Mouse (Mus musculus): ENCODE data around the gene Chd2. TPM values are rescaled to one million over a fixed set of nuclear protein-coding genes. Genes with fewer than 3 reads are reported as not detected.

Gene Chd2
- polyA plus RNA-seq, 1 experiment from 2014 or later, result 49.8 TPM

DNA sequence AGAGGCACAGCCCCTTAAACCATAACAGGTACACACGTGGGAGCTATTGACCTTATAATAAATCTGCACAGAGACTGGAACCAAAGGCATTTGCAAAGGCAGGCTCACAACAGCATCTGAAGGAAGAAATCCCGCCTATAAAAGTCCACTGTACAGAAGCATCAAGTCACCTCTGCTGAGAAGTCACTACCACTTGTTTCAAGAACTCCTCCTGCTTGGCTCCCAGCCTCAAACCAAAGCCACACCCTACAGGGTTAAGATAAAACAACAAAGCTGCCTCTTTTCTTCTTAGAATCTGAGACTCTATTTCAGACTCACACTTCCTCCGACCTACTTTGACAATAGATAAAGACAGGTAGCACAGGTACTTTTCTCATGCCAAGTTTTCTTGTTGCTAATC is 62.1 kb downstream of the Chd2 start:
- ATAC-seq (ENCODE audit: low FRiP score, low TSS enrichment) (no peak), DNase-seq (no peak)
- H3K27me3 ChIP-seq (ENCODE audit: control insufficient read depth, insufficient read depth, low read length), result no peaks in the 10 kb centered on the region
- H3K36me3 ChIP-seq (ENCODE audit: control insufficient read depth, insufficient read depth, low read length), result peaks cover 90% of the 10 kb centered on the region
- no peak overlapping the region for H3K4me3 ChIP-seq (replicated peaks; ENCODE audit: low read depth, low read length)
- WGBS, result 86% methylated on average over 3 of the region's 3 CpGs
- H3K9ac ChIP-seq (replicated peaks; ENCODE audit: low read length), result no peak overlapping the region
- H3K9me3 ChIP-seq (ENCODE audit: control insufficient read depth, low read length), result no peaks in the 10 kb centered on the region
- no peak overlapping the region for H3K27ac ChIP-seq (replicated peaks; ENCODE audit: low read depth, low read length)
- no peak overlapping the region for H3K4me2 ChIP-seq (ENCODE audit: low read length)
- H3K4me1 ChIP-seq (ENCODE audit: control insufficient read depth, insufficient read depth, low read length), result no peaks in the 10 kb centered on the region

DNA sequence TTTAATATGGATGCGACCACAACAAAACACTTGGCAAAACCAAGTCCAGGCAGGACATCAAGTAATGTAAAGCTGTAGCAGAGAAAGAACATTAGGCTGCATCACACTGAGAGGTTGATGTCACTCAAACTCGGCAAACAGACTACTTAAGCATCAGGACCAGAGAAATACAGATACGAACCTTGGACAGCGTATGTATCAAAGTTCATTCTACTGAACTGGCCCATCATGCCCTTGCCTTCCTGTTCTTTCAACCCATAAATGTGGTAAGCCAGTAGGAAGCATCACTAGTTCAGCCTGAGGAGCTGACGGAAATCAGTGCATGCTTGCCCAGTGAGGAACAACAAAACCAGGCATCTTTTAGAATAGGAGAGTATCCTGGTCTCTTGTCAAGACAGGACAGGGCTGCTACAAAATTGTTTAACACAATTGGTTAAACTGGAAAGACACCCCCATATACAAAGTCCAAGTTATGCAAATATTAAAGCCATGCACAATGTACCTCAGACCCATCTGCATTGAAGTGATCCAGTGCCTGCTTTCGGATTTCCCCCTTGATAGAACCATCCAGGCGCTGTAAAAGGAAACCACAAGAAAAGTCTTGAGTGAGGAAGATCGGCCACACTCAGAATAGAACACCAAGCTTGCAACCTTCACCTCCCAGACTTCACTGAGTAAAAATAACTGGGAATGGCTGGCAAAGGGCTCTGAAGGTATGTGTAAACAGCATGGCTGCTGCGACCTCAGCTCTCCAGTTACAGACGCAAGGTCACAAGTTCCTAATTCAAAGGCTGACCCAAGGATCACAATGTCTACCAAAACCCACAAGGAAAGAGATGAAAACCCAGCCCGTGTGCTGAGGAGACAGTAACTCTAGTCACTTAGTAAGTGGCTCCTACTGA is 63.2 kb downstream of the Chd2 start:
- Histone ChIP-seq H3K36me3 (ENCODE audit: control insufficient read depth, insufficient read depth, low read length) (peaks cover 93% of the 10 kb centered on the region), H3K4me2 (ENCODE audit: low read length) (no peak overlapping the region), H3K27me3 (ENCODE audit: control insufficient read depth, insufficient read depth, low read length) (no peaks in the 10 kb centered on the region), H3K27ac (replicated peaks; ENCODE audit: low read depth, low read length) (no peak overlapping the region), H3K4me3 (replicated peaks; ENCODE audit: low read depth, low read length) (no peak overlapping the region), H3K4me1 (ENCODE audit: control insufficient read depth, insufficient read depth, low read length) (no peaks in the 10 kb centered on the region), H3K9me3 (ENCODE audit: control insufficient read depth, low read length) (no peaks in the 10 kb centered on the region), H3K9ac (replicated peaks; ENCODE audit: low read length) (no peak overlapping the region)
- no peak for ATAC-seq (ENCODE audit: low FRiP score, low TSS enrichment)
- WGBS, result 92% methylated on average over 11 of the region's 11 CpGs
- no peak for DNase-seq

DNA sequence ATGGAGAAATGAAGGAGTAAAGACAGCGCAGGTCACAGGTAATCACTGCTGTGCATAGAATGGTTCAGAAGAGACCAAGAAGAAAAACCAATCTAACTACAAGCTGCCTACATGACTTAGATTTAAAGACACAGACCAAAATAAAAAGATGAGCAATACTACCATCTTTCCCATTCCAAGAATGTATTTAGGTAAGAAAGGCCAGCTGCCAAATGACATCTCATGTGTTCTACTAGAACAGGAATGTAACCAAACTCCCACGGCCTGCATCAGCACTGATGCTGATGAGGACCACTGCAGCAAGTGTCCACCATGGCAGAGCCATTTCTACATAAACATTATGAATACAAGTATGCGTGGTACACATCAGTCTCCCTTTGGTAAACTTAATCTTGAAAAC is 73.9 kb downstream of the Chd2 start:
- DNase-seq, result no peak
- no peak overlapping the region for H3K4me2 ChIP-seq (ENCODE audit: low read length)

DNA sequence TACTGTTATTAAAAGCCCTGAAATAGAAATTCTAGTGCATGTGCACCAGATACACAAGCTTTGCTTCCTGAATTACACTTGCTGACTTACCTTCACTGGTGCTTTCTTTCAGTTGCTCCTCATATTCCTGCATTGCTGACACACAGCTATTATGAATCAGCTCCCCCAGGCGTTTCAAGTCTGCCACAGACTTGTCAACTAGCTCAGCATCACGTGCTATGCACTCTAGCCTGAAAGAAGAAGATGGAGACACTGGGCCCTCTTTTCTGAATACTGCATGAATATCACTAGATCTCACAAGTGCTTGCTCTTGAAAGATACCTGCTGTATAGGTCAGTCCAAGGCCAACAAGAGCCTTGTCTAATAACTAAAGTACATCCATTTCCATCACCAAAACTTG is 78.1 kb downstream of the Chd2 start:
- DNase-seq (peak; percentile 7), ATAC-seq (ENCODE audit: low FRiP score, low TSS enrichment) (no peak)
- no peak overlapping the region for H3K4me3 ChIP-seq (replicated peaks; ENCODE audit: low read depth, low read length)
- WGBS, result 92% methylated on average over 2 of the region's 2 CpGs
- H3K36me3 ChIP-seq (ENCODE audit: control insufficient read depth, insufficient read depth, low read length), result peaks cover 90% of the 10 kb centered on the region
- H3K27ac ChIP-seq (replicated peaks; ENCODE audit: low read depth, low read length), result no peak overlapping the region
- H3K4me2 ChIP-seq (ENCODE audit: low read length), result no peak overlapping the region
- no peaks in the 10 kb centered on the region for H3K9me3 ChIP-seq (ENCODE audit: control insufficient read depth, low read length)
- H3K27me3 ChIP-seq (ENCODE audit: control insufficient read depth, insufficient read depth, low read length), result no peaks in the 10 kb centered on the region
- H3K9ac ChIP-seq (replicated peaks; ENCODE audit: low read length), result no peak overlapping the region
- no peaks in the 10 kb centered on the region for H3K4me1 ChIP-seq (ENCODE audit: control insufficient read depth, insufficient read depth, low read length)

More for the DNA sequence above, 73.9 kb downstream of the Chd2 start:
- H3K27ac ChIP-seq (replicated peaks; ENCODE audit: low read depth, low read length), result no peak overlapping the region
- H3K36me3 ChIP-seq (ENCODE audit: control insufficient read depth, insufficient read depth, low read length), result peaks cover 93% of the 10 kb centered on the region
- ATAC-seq (ENCODE audit: low FRiP score, low TSS enrichment), result no peak
- WGBS, result 95% methylated on average over 3 of the region's 3 CpGs
- no peak overlapping the region for H3K9ac ChIP-seq (replicated peaks; ENCODE audit: low read length)
- no peaks in the 10 kb centered on the region for H3K27me3 ChIP-seq (ENCODE audit: control insufficient read depth, insufficient read depth, low read length)
- H3K4me3 ChIP-seq (replicated peaks; ENCODE audit: low read depth, low read length), result no peak overlapping the region
- no peaks in the 10 kb centered on the region for H3K4me1 ChIP-seq (ENCODE audit: control insufficient read depth, insufficient read depth, low read length)
- no peaks in the 10 kb centered on the region for H3K9me3 ChIP-seq (ENCODE audit: control insufficient read depth, low read length)

- H3K36me3 ChIP-seq (ENCODE audit: control insufficient read depth, insufficient read depth, low read length), result peaks cover 96% of the 10 kb centered on the region
- no peak overlapping the region for H3K9ac ChIP-seq (replicated peaks; ENCODE audit: low read length)
- DNase-seq (no peak), ATAC-seq (ENCODE audit: low FRiP score, low TSS enrichment) (no peak)
- WGBS, result 89% methylated on average over 12 of the region's 12 CpGs
- no peaks in the 10 kb centered on the region for H3K4me1 ChIP-seq (ENCODE audit: control insufficient read depth, insufficient read depth, low read length)
- no peak overlapping the region for H3K4me2 ChIP-seq (ENCODE audit: low read length)
- H3K9me3 ChIP-seq (ENCODE audit: control insufficient read depth, low read length), result no peaks in the 10 kb centered on the region
- H3K27me3 ChIP-seq (ENCODE audit: control insufficient read depth, insufficient read depth, low read length), result no peaks in the 10 kb centered on the region
- H3K4me3 ChIP-seq (replicated peaks; ENCODE audit: low read depth, low read length), result no peak overlapping the region
- no peak overlapping the region for H3K27ac ChIP-seq (replicated peaks; ENCODE audit: low read depth, low read length)
Measured at GRCm38 (mm10) chr7:73454113-73454512, 87.5 kb downstream of the Chd2 start.

DNA sequence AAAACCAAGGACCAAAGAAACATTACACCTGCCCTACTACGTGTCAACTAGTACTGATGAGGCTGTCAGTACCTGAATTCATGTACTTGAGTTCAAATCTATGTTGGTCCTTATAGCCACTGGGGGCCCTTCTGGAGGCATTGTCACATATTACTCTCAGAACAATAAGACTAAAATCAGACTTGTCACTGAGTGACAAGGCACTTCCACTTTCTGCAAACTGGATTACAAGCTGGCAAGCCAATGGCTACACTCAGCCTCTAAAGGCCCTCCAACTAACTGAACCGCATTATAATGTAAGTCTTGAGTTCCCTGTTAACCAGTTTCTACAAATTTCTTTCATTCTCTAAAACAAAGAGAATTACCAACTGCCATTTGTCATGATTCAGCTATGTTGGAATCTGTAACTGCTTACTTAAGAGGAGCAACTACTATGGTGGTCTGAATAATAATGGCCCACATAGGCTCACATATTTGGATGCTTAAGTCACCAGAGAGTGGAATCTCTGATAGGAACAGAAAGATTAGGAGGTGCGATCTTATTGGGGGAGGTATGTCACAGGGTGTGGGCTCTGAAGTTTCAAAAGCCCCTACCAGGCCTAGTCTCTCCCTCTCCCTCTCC is 89.3 kb downstream of the Chd2 start:
- WGBS, result 91% methylated on average over 3 of the region's 3 CpGs
- DNase-seq (no peak), ATAC-seq (ENCODE audit: low FRiP score, low TSS enrichment) (no peak)
- no peak overlapping the region for H3K27ac ChIP-seq (replicated peaks; ENCODE audit: low read depth, low read length)
- H3K36me3 ChIP-seq (ENCODE audit: control insufficient read depth, insufficient read depth, low read length), result peaks cover 97% of the 10 kb centered on the region
- H3K27me3 ChIP-seq (ENCODE audit: control insufficient read depth, insufficient read depth, low read length), result no peaks in the 10 kb centered on the region
- H3K9me3 ChIP-seq (ENCODE audit: control insufficient read depth, low read length), result no peaks in the 10 kb centered on the region
- no peaks in the 10 kb centered on the region for H3K4me1 ChIP-seq (ENCODE audit: control insufficient read depth, insufficient read depth, low read length)
- no peak overlapping the region for H3K9ac ChIP-seq (replicated peaks; ENCODE audit: low read length)
- no peak overlapping the region for H3K4me3 ChIP-seq (replicated peaks; ENCODE audit: low read depth, low read length)
- no peak overlapping the region for H3K4me2 ChIP-seq (ENCODE audit: low read length)

- Histone ChIP-seq H3K27me3 (ENCODE audit: control insufficient read depth, insufficient read depth, low read length) (no peaks in the 10 kb centered on the region), H3K9ac (replicated peaks; ENCODE audit: low read length) (no peak overlapping the region), H3K9me3 (ENCODE audit: control insufficient read depth, low read length) (no peaks in the 10 kb centered on the region), H3K36me3 (ENCODE audit: control insufficient read depth, insufficient read depth, low read length) (peaks cover 96% of the 10 kb centered on the region), H3K4me3 (replicated peaks; ENCODE audit: low read depth, low read length) (no peak overlapping the region), H3K4me1 (ENCODE audit: control insufficient read depth, insufficient read depth, low read length) (no peaks in the 10 kb centered on the region), H3K27ac (replicated peaks; ENCODE audit: low read depth, low read length) (no peak overlapping the region), H3K4me2 (ENCODE audit: low read length) (no peak overlapping the region)
- ATAC-seq (ENCODE audit: low FRiP score, low TSS enrichment), result no peak
- 90% methylated on average over 4 of the region's 4 CpGs for WGBS
- no peak for DNase-seq
Measured at GRCm38 (mm10) chr7:73451594-73451993, 90.0 kb downstream of the Chd2 start.

GRCm38 (mm10) chr7:73442246-73442645 is 99.4 kb downstream of the Chd2 start:
- H3K27ac ChIP-seq (replicated peaks; ENCODE audit: low read depth, low read length), result no peak overlapping the region
- WGBS, result 98% methylated on average over 4 of the region's 4 CpGs
- ATAC-seq (ENCODE audit: low FRiP score, low TSS enrichment), result no peak

GRCm38 (mm10) chr7:73441802-73442201 is 99.8 kb downstream of the Chd2 start:
- ATAC-seq (ENCODE audit: low FRiP score, low TSS enrichment) (no peak), DNase-seq (no peak)
- Histone ChIP-seq H3K36me3 (ENCODE audit: control insufficient read depth, insufficient read depth, low read length) (peaks cover 98% of the 10 kb centered on the region), H3K9ac (replicated peaks; ENCODE audit: low read length) (no peak overlapping the region), H3K27ac (replicated peaks; ENCODE audit: low read depth, low read length) (no peak overlapping the region), H3K4me2 (ENCODE audit: low read length) (no peak overlapping the region), H3K9me3 (ENCODE audit: control insufficient read depth, low read length) (no peaks in the 10 kb centered on the region), H3K4me3 (replicated peaks; ENCODE audit: low read depth, low read length) (no peak overlapping the region), H3K4me1 (ENCODE audit: control insufficient read depth, insufficient read depth, low read length) (no peaks in the 10 kb centered on the region), H3K27me3 (ENCODE audit: control insufficient read depth, insufficient read depth, low read length) (no peaks in the 10 kb centered on the region)
- 93% methylated on average over 3 of the region's 3 CpGs for WGBS

More at GRCm38 (mm10) chr7:73442246-73442645, 99.4 kb downstream of the Chd2 start:
- Histone ChIP-seq H3K9me3 (ENCODE audit: control insufficient read depth, low read length) (no peaks in the 10 kb centered on the region), H3K36me3 (ENCODE audit: control insufficient read depth, insufficient read depth, low read length) (peaks cover 98% of the 10 kb centered on the region), H3K9ac (replicated peaks; ENCODE audit: low read length) (no peak overlapping the region), H3K27me3 (ENCODE audit: control insufficient read depth, insufficient read depth, low read length) (no peaks in the 10 kb centered on the region), H3K4me3 (replicated peaks; ENCODE audit: low read depth, low read length) (no peak overlapping the region), H3K4me2 (ENCODE audit: low read length) (no peak overlapping the region), H3K4me1 (ENCODE audit: control insufficient read depth, insufficient read depth, low read length) (no peaks in the 10 kb centered on the region)
- no peak for DNase-seq

Measured in midbrain, embryonic 14.5 days (tissue).